Mouse (Mus musculus): Measurements from ENCODE around the gene Aamp. TPM values are rescaled to one million over a fixed set of nuclear protein-coding genes. Genes with fewer than 3 reads are reported as not detected.
A peak's percentile ranks its signal among the peaks of the same experiment; 100 is the strongest.

Aamp gene
- polyA plus RNA-seq, 2 experiments = 181 to 228 TPM

- ATAC-seq (ENCODE audit: low FRiP score, low read depth) (0 out of 2 replicates have a peak, but pooled peaks have one; percentile 12), DNase-seq (ENCODE audit: low spot score) (no peak)
- peak overlapping the region; percentile 74 for H3K4me2 ChIP-seq (replicated peaks; ENCODE audit: low read depth, low read length, severe bottlenecking)
- H3K36me3 ChIP-seq (ENCODE audit: control insufficient read depth, insufficient read depth, low read length) = peaks cover 4% of the 10 kb centered on the region; the same call in 1 of the 2 replicates
- peak overlapping the region; percentile 81 for H3K27ac ChIP-seq (replicated peaks; ENCODE audit: low read depth, low read length)
- H3K27me3 ChIP-seq (ENCODE audit: control insufficient read depth, insufficient read depth, low read length) = no peaks in the 10 kb centered on the region
- WGBS = under 1% methylated on average over 41 of the region's 57 CpGs
- H3K9me3 ChIP-seq (ENCODE audit: control insufficient read depth, low read length) = no peaks in the 10 kb centered on the region
- no peak for TF ChIP-seq POLR2A (IDR thresholded peaks at IDR 0.05; ENCODE audit: borderline replicate concordance, extremely low read depth, insufficient read depth, insufficient read length)
- H3K4me1 ChIP-seq (ENCODE audit: control insufficient read depth, insufficient read depth, low read length) = peaks cover 20% of the 10 kb centered on the region
- H3K9ac ChIP-seq (ENCODE audit: low read depth, low read length, severe bottlenecking) = peak overlapping the region; percentile 89
- H3K4me3 ChIP-seq (replicated peaks; ENCODE audit: low read length) = peak overlapping the region; percentile 99
These were observed 47.8 kb downstream of the Aamp start for GRCm38 (mm10) chr1:74236590-74237317.

GRCm38 (mm10) chr1:74235938-74236589 is 48.5 kb downstream of the Aamp start, which contains the start of gene Arpc2:
Gene Arpc2 (plus strand): TSS chr1:74236084.
- no peaks in the 10 kb centered on the region for H3K9me3 ChIP-seq (ENCODE audit: control insufficient read depth, low read length)
- H3K36me3 ChIP-seq (ENCODE audit: control insufficient read depth, insufficient read depth, low read length) = peaks cover 2% of the 10 kb centered on the region; the same call in 1 of the 2 replicates
- peak within 1 kb of the TSS; percentile 99 for H3K4me3 ChIP-seq (replicated peaks; ENCODE audit: low read length)
- ATAC-seq (ENCODE audit: low FRiP score, low read depth) = peak; percentile 95
- H3K27me3 ChIP-seq (ENCODE audit: control insufficient read depth, insufficient read depth, low read length) = no peaks in the 10 kb centered on the region
- DNase-seq (ENCODE audit: low spot score) = peak; percentile 91
- WGBS = 2% methylated on average over 45 of the region's 55 CpGs
- peaks cover 20% of the 10 kb centered on the region for H3K4me1 ChIP-seq (ENCODE audit: control insufficient read depth, insufficient read depth, low read length)
- peak within 1 kb of the TSS; percentile 89 for H3K9ac ChIP-seq (ENCODE audit: low read depth, low read length, severe bottlenecking)
- TF ChIP-seq POLR2A (IDR thresholded peaks at IDR 0.05; ENCODE audit: borderline replicate concordance, extremely low read depth, insufficient read depth, insufficient read length) = peak; percentile 66; the same call in 1 of the 2 replicates
- peak within 1 kb of the TSS; percentile 81 for H3K27ac ChIP-seq (replicated peaks; ENCODE audit: low read depth, low read length)
- H3K4me2 ChIP-seq (replicated peaks; ENCODE audit: low read depth, low read length, severe bottlenecking) = peak within 1 kb of the TSS; percentile 74

GRCm38 (mm10) chr1:74230992-74231391 is 53.5 kb downstream of the Aamp start:
- Histone ChIP-seq H3K4me1 (ENCODE audit: control insufficient read depth, insufficient read depth, low read length) (no peaks in the 10 kb centered on the region), H3K36me3 (ENCODE audit: control insufficient read depth, insufficient read depth, low read length) (no peaks in the 10 kb centered on the region), H3K4me3 (replicated peaks; ENCODE audit: low read length) (no peak overlapping the region), H3K27ac (replicated peaks; ENCODE audit: low read depth, low read length) (no peak overlapping the region), H3K9me3 (ENCODE audit: control insufficient read depth, low read length) (no peaks in the 10 kb centered on the region), H3K9ac (ENCODE audit: low read depth, low read length, severe bottlenecking) (no peak overlapping the region), H3K4me2 (replicated peaks; ENCODE audit: low read depth, low read length, severe bottlenecking) (no peak overlapping the region), H3K27me3 (ENCODE audit: control insufficient read depth, insufficient read depth, low read length) (no peaks in the 10 kb centered on the region)
- no peak for DNase-seq (ENCODE audit: low spot score)
- no peak for TF ChIP-seq POLR2A (IDR thresholded peaks at IDR 0.05; ENCODE audit: borderline replicate concordance, extremely low read depth, insufficient read depth, insufficient read length)
- ATAC-seq (ENCODE audit: low FRiP score, low read depth) = no peak
- WGBS = no CpG with 5 or more reads among the region's 1 CpGs

- ATAC-seq (ENCODE audit: low FRiP score, low read depth) (no peak), DNase-seq (ENCODE audit: low spot score) (no peak)
- no peak overlapping the region for H3K27ac ChIP-seq (replicated peaks; ENCODE audit: low read depth, low read length)
- no peak for TF ChIP-seq POLR2A (IDR thresholded peaks at IDR 0.05; ENCODE audit: borderline replicate concordance, extremely low read depth, insufficient read depth, insufficient read length)
- H3K27me3 ChIP-seq (ENCODE audit: control insufficient read depth, insufficient read depth, low read length) = no peaks in the 10 kb centered on the region
- H3K9me3 ChIP-seq (ENCODE audit: control insufficient read depth, low read length) = no peaks in the 10 kb centered on the region
- no peak overlapping the region for H3K4me3 ChIP-seq (replicated peaks; ENCODE audit: low read length)
- no peak overlapping the region for H3K9ac ChIP-seq (ENCODE audit: low read depth, low read length, severe bottlenecking)
- H3K4me1 ChIP-seq (ENCODE audit: control insufficient read depth, insufficient read depth, low read length) = no peaks in the 10 kb centered on the region
- H3K4me2 ChIP-seq (replicated peaks; ENCODE audit: low read depth, low read length, severe bottlenecking) = no peak overlapping the region
- 66% methylated on average over 2 of the region's 2 CpGs for WGBS
- H3K36me3 ChIP-seq (ENCODE audit: control insufficient read depth, insufficient read depth, low read length) = no peaks in the 10 kb centered on the region
These were observed 54.6 kb downstream of the Aamp start for GRCm38 (mm10) chr1:74229942-74230341.

Other genes with a start within 250 kb of the Aamp start
- 38.0 and 67.2 TPM in 2 replicates for gene Tns1, start 160.3 kb downstream of the Aamp start, polyA plus RNA-seq (2012; rRNA removed)
- gene Tns1, start 160.3 kb downstream of the Aamp start, polyA plus RNA-seq (2014; fragmentation: Nextera tagmentation; extraction: Ambion mirVana) = 51.3 and 55.9 TPM in 2 replicates
- 0.65 and 0.72 TPM in 2 replicates for gene Rufy4, start 159.2 kb downstream of the Aamp start, polyA plus RNA-seq (2012; rRNA removed)
- gene Rufy4, start 159.2 kb downstream of the Aamp start, polyA plus RNA-seq (2014; fragmentation: Nextera tagmentation; extraction: Ambion mirVana) = 0.46 and 0.48 TPM in 2 replicates
- 0.13 and 0.15 TPM in 2 replicates for gene Cxcr2, start 130.7 kb downstream of the Aamp start, polyA plus RNA-seq (2012; rRNA removed)
- gene Cxcr2, start 130.7 kb downstream of the Aamp start, polyA plus RNA-seq (2014; fragmentation: Nextera tagmentation; extraction: Ambion mirVana) = 0.06 TPM in 1 of 2 replicates, not detected in the other
- not detected in 2 replicates for gene Cxcr1, start 90.1 kb downstream of the Aamp start, polyA plus RNA-seq (2012; rRNA removed)
- not detected in 2 replicates for gene Cxcr1, start 90.1 kb downstream of the Aamp start, polyA plus RNA-seq (2014; fragmentation: Nextera tagmentation; extraction: Ambion mirVana)
- 193 and 230 TPM in 2 replicates for gene Arpc2, start 48.7 kb downstream of the Aamp start, polyA plus RNA-seq (2012; rRNA removed)
- 344 and 345 TPM in 2 replicates for gene Arpc2, start 48.7 kb downstream of the Aamp start, polyA plus RNA-seq (2014; fragmentation: Nextera tagmentation; extraction: Ambion mirVana)
- not detected in 2 replicates for gene Gpbar1, start 6.2 kb downstream of the Aamp start, polyA plus RNA-seq (2012; rRNA removed)
- gene Gpbar1, start 6.2 kb downstream of the Aamp start, polyA plus RNA-seq (2014; fragmentation: Nextera tagmentation; extraction: Ambion mirVana) = 0.25 and 0.34 TPM in 2 replicates
- gene Pnkd, start 192 bp upstream of the Aamp start, polyA plus RNA-seq (2012; rRNA removed) = 63.9 and 70.7 TPM in 2 replicates
- gene Pnkd, start 192 bp upstream of the Aamp start, polyA plus RNA-seq (2014; fragmentation: Nextera tagmentation; extraction: Ambion mirVana) = 124 and 129 TPM in 2 replicates
- 48.0 and 102 TPM in 2 replicates for gene Tmbim1, start 20.9 kb upstream of the Aamp start, polyA plus RNA-seq (2012; rRNA removed)
- gene Tmbim1, start 20.9 kb upstream of the Aamp start, polyA plus RNA-seq (2014; fragmentation: Nextera tagmentation; extraction: Ambion mirVana) = 37.7 and 41.7 TPM in 2 replicates
- 3.8 and 4.2 TPM in 2 replicates for gene Catip, start 77.4 kb upstream of the Aamp start, polyA plus RNA-seq (2012; rRNA removed)
- gene Catip, start 77.4 kb upstream of the Aamp start, polyA plus RNA-seq (2014; fragmentation: Nextera tagmentation; extraction: Ambion mirVana) = 0.73 and 1.8 TPM in 2 replicates
- gene Slc11a1, start 90.5 kb upstream of the Aamp start, polyA plus RNA-seq (2012; rRNA removed) = 7.2 and 8.0 TPM in 2 replicates
- 3.2 and 3.5 TPM in 2 replicates for gene Slc11a1, start 90.5 kb upstream of the Aamp start, polyA plus RNA-seq (2014; fragmentation: Nextera tagmentation; extraction: Ambion mirVana)
- gene Ctdsp1, start 106.8 kb upstream of the Aamp start, polyA plus RNA-seq (2012; rRNA removed) = 138 and 177 TPM in 2 replicates
- gene Ctdsp1, start 106.8 kb upstream of the Aamp start, polyA plus RNA-seq (2014; fragmentation: Nextera tagmentation; extraction: Ambion mirVana) = 96.4 and 109 TPM in 2 replicates
- gene Vil1, start 124.6 kb upstream of the Aamp start, polyA plus RNA-seq (2012; rRNA removed) = 0.14 and 0.73 TPM in 2 replicates
- gene Vil1, start 124.6 kb upstream of the Aamp start, polyA plus RNA-seq (2014; fragmentation: Nextera tagmentation; extraction: Ambion mirVana) = 0.08 and 0.10 TPM in 2 replicates
- 56.1 and 59.3 TPM in 2 replicates for gene Cnot9, start 221.3 kb upstream of the Aamp start, polyA plus RNA-seq (2012; rRNA removed)
- gene Cnot9, start 221.3 kb upstream of the Aamp start, polyA plus RNA-seq (2014; fragmentation: Nextera tagmentation; extraction: Ambion mirVana) = 64.8 and 66.9 TPM in 2 replicates

Data from limb, embryonic 14.5 days (tissue).